Mouse (Mus musculus): ENCODE data around the gene B4galt7.
A peak's percentile ranks its signal among the peaks of the same experiment; 100 is the strongest.
"Not testable (repeated sequence)": the region's sequence is repeated elsewhere in the genome, so short reads cannot be mapped to it uniquely, and the experiment has no call there.

Gene B4galt7

DNA sequence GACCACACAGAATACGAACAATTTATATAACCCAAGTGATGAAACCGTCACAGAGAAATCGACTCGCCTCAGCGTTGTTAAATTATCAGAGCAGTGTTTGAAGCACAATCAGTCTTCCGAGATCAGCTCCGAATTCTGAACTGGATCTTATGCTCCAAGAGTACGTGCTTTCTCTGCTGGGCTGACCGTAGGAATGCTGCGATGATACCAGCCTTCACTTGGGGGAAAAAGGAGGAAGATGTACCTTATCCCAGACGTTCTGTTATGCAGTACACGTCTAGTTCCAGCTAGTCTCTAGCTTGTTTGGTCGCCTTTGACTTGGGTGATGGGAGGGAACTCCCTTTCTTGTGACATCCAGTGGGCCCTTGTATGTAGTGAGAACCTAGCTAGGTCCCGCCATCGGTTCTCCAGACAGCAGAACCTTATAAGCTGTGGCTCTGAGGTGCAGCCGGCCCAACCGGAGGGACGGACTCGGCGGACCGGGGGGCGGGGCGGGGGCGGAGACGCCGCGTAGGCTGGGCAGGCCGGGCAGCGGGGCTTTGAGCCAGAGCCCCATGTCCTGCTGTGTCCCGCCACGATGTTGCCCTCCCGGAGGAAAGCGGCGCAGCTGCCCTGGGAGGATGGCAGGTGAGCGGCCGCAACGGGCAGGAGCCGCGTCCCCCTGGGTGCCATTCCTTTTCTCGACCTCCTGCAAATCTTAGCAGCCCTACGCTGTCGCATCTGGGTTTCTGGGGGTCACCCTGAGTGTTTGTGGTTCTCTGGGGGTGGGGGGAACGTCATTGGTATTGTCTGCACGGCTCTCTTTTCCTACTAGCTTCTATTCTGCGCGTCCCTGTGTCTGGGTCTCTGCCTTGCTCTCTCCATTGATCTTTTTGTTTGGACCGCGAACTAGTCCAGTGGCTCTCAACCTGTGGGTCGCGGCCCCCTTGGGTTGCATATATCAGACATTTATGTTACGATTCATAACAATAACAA, at the start of gene B4galt7:
Gene B4galt7, plus strand, starts transcription at position 331 of the 975 bp plus-strand sequence.
- peak; percentile 99 for DNase-seq

DNA sequence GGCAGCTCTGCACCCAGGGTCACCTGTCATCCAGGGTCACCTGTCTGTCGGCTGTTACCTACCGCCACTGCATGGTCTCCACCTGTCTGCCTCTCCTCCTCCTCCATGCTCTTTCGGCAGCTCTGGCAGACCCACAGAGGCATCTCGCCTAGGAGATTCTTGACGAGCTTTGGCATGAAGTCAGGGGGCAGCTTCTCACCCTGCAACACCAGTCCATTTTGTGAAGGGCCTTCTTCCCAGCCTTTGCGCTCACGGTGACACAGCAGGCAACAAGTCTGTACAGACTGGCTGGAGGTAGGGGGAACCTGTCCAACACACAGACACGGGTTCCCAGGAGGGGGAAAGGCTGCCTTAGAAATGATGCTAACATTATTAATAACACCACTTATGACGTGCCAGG, 43.8 kb upstream of the B4galt7 start:
- DNase-seq = peak; percentile 91

DNA sequence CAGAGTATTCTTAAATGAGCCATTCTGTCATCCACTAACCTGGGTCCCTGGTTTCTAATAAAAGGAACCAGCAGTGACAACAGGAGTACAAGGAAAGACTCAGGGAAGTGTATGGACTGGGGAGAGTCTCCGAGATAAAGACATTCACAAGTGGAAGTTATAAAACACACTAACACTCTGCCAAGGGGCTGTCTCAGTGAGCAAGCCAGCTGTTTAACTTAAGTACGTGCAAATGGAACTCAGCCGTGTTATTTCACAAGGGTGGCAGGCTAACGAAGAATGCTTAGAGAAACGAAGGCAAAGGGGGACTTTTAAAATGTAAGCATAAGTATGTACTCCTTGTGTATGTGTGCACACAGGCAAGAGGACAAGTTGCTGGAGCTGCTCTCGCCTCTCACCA, 42.2 kb upstream of the B4galt7 start:
- no peak for DNase-seq

DNA sequence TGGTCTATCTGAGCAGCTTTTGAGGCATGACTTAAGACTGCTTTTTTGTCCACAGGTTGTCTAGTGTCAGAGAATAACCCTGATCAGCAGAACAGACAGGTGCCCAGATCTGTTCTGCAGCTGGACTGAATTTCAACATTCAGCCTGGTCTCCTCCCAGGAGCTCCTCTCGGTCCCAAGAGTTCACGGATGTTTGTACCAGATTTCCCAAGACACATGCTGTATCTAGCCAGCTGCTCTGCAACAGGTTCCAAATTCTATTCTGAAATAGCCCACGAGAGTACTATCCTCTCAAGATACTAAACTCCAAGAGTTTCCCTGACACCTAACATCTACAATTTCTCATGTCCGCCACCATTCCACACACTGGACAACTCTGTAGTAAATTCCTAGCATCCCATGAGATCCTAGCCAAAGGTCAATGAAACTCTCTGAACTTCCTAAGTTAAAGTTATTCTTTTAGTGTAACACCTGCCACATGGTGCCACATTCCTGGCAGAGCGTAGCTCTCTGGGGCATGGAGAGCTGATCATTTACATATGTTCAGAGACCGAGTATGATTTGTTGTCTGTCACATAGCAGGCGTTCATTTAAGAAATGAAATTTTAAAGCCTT, 36.3 kb upstream of the B4galt7 start:
- no peak for DNase-seq

DNA sequence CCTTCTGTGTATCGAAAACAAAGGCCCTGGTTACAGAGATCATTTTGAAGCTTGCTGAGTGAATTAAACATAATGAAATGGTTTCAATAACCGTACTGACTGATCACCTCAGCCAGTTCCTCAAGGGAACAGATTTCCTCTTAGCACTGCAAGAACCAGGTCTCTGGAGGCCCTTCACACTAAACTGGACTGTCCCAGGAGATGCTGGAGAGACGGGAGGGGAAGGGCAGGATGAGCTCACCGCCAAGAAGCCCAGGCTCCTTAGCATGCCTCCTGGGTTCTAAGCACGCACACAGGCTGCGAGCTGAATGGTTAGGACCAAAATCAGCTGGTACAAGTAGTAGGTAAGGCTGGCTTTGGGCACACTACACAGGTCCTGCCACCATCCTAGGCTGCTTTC, 32.7 kb upstream of the B4galt7 start:
- peak; percentile 93 for DNase-seq

DNA sequence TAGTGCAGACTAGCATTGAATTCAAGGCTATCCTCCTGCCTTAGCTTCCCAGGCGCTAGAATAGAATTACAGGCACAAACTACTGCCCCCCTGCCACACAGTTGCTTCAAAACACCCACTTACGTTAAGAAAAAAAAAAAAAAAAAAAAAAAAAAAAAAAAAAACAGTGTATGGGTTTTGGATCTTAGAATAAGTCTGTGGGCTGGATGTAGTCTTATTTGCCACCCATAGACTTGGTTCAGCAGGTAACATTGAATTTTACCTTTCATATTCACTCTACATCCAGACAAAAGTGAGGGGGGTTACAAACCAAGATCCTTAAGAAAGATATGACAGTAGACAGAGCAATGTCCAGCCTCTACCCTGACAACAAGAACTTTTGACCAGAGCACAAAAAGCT, 31.7 kb upstream of the B4galt7 start:
- no peak for DNase-seq

DNA sequence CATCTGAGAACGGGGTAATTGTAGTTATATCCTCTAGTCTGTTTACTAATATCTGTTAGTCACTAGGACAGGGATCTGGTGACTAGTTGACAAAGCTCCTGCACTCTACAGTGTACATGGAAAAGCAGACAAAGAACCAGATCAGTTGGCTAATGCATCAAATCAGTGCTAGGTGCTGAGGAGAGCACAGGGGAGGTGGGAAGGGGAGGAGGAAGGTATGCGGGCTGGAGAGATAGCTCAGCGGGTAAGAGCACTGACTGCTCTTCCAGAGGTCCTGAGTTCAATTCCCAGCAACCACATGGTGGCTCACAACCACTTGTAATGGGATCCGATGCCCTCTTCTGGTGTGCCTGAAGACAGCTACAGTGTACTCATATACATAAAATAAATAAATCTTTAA, 31.2 kb upstream of the B4galt7 start:
- peak; percentile 81 for DNase-seq

DNA sequence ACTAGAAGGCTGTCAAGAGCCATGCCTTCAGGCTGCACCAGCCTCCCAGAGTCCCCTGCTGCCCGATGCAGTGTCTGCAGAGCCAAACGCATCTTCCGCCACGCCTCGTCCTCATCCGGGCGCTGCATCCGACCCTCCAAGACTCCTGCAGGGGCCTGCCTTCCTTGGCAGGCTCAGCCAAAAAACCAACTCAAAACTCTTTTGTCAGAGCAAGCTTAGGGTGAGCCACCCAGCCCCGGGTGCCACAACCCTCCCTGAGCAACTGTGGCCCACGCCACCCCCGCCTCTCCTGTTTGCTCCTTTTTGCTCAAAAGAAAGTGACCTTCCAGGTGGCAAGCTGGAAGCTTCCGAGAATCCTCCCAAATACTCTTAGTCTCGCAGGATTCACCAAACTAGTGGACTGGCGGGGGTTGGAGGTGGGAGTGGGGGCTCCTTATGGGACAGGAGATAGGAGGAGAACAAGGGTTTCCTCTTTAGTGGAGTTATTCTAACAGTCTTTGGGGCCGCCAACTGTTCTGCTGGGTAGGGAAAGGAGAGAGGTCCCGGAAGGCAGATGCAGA, 29.9 kb upstream of the B4galt7 start:
- DNase-seq = peak; percentile 93

DNA sequence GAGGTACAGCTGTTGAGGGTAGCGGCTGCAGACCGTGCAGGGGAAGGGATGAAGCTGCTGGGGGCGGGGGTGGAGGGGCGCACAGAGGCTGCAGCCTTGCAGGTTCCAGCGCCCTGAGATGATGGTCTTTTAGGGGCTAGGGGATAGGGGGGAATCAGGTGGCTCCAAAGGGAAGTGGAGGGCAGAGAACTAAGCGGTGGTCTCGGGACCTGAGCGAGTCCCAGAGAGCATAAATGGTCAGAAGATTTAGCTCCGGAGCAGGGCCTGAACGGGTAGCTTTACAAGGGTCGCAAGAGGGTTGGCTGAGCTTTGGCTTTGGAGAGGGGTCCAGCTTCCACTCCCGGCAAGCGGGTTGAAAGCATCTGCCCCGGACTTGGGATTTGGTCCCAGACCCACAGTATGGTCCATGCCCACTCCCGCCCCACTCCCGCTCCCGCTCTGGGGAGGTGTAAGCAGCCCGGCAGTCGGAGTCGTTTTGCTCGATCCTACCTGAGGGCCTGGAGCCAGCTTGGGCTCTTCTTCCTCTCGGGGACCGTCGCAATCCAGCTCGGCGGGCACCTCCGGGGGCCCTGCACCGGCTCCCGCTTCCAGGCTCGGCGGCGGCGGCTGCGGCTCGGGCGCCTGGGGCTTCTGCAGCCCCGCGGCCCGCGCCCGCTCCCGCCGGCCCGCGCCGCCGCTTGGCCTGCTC, 29.3 kb upstream of the B4galt7 start:
- DNase-seq = peak; percentile 94

DNA sequence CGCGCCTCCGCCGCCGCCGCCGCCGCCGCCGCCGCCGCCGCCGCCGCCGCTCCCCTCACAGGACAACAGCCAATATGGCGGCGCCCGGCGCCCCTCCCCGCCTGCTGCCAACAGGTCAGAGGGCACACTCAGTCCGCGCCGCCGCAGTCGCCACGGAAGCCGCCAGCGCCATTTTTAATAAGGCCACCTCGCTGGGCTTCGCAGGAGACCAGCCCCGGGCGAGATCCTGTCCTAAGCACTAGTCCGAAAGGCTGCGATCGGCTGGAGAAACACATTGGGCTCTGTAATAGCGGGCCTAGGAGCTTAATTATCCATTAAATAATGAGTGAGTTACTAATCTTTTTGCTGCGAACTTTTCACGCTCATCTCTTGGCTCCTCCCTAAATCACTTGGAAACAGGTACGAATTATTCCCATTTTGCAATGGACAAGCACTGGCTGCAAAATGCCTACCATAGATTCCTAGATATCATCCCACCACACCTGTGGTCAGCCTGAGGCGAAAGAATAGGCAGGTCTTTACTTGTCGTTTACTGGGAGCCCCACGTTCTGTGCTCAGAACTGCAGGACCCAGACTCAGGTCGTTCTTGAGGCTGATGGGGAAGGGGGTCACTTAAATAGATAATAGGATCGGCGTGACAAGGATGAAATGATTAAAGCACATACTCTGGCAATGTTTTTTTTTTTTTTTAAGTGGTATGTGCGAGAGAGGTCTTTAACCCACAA, 28.5 kb upstream of the B4galt7 start, which contains the start of gene Fam193b:
Gene Fam193b, minus strand, starts transcription at position 94 of the 725 bp plus-strand sequence.
- peak; percentile 99 for DNase-seq

DNA sequence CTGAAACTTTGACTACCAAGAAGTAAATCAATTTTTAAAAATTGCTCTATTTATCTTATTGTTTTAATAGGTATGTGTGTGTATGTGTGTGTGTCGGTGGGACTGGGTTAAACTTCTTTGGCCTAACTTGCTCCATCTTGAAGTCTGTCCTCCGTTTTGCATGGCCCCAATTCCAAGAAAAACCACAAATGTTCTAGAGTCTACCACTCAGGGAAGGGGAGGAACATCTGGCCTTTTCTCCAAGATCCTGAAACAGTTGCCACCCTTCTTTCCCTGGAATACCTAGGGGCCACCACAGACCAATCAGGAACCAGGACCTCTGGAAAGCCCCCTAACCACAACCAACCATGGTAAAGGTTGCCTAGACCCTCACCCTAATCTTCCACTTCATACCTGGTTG, 27.7 kb upstream of the B4galt7 start:
- peak; percentile 80 for DNase-seq

DNA sequence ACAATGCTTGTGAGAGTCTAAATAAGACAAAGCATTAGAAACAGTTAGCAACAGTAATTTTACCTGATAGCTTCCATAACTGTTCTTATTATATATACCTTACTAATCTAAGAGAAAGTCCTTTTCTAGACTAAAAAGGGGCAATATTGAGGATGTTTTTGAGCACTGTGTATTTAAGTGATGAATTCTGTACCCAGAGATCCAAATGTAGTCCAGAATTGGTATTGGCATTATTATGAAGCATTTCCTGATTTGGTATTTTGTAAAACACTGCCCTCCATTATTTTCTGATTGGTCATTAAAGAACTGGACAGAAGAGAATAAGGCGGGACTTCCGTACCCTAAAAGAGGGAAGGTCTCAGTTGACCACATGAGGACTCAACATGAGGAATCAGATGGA, 26.3 kb upstream of the B4galt7 start, which contains the start of gene Tmed9:
Gene Tmed9, plus strand, starts transcription at position 301 of the 400 bp plus-strand sequence.
- DNase-seq = no peak

DNA sequence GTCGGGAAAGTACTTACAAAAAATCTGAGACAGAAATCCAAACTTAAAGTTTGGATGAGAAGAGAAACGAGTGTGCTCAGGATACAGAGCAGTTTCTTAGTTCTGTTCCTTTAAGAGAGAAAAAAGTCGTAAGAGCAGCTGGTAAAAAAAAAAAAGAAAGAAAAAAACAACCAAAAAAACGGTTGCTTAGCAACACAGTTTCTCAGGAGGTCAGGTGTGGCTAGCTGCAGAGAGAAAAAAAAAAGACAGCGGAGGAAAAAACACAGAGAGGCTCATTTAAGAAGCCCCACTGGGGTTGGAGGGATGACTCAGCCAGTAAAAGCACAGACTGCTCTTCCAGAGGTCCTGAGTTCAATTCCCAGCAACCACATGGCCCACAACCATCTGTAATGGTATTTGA, 25.4 kb upstream of the B4galt7 start:
- DNase-seq = no peak

DNA sequence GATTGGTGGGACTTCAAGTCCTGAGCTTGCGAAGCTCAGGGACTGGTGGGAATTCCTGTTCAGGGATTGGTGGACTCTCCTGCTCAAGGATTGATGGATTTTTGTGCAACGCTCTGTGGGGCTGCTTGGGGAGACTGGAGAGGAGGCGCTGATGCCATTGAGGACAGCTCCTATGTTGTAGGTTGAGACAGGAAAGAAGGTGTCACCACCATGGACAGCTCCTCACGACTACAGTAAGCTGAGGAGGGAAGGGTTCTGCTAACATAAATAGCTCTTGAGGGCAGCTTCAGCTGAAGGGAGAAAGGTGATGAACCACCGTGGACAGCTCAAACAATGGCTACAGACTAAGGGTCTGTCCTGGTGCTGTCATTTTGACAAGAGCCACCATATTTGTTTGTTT, 23.8 kb upstream of the B4galt7 start:
- DNase-seq = peak; percentile 81

DNA sequence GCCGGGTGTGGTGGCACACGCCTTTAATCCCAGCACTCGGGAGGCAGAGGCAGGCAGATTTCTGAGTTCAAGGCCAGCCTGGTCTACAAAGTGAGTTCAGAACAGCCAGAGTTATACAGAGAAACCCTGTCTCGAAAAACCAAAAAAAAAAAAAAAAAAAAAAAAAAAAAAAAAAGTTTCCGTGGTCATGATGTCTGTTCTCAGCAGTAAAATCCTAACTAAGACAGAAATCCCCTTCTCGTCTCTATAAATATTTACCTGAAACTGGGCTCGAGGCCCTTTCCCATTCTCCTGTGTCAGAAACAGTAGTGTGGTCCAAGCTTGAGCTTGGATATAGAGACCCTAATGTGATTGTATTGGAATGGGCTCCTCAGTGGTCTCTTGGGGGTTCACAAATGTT, 22.8 kb upstream of the B4galt7 start:
- not testable (repeated sequence) for DNase-seq

DNA sequence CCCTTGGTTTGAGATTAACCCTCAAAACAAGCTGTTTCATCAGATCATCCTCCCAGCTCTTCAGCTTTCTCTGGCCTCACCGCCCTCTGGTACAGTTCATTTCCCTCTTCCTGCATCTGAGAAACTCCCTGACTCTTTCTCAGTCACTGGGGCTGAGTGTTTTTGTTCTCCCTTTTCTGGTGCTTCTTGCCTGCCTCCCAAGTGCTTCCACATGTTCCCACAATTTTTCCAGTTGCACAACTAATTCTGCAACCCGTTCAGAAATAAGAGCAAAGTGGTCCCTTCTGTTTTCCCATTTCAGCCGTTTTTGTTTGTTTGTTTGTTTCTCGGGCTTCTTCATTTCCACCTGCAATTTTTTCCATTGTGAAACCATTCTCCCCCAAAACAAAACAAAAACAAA, 21.6 kb upstream of the B4galt7 start:
- DNase-seq = peak; percentile 57

DNA sequence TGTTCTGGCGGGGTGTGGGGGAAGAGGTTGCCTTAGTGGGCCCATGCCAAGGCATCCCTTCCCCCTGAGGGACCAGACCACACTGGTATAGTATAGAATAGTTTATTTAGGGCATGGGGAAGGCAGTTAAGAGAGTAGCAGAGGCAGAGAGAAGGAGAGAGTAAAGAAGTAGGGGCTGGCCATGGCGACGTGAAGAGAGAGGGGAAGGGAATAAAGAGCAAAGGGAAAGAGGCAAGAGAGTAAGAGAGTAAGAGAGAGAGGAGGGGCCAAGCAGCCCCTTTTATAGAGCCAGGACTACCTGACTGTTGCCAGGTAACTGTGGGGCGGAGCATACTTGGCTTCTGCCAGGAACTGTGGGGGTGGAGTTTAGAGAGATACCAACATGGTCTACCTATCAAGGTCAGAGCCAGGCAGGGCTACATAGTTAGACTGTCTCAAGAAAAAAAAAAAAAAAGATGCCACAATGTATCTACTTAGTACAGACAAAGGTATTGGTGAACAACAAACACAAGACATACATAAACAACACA, 7.7 kb upstream of the B4galt7 start:
- DNase-seq = peak; percentile 83

DNA sequence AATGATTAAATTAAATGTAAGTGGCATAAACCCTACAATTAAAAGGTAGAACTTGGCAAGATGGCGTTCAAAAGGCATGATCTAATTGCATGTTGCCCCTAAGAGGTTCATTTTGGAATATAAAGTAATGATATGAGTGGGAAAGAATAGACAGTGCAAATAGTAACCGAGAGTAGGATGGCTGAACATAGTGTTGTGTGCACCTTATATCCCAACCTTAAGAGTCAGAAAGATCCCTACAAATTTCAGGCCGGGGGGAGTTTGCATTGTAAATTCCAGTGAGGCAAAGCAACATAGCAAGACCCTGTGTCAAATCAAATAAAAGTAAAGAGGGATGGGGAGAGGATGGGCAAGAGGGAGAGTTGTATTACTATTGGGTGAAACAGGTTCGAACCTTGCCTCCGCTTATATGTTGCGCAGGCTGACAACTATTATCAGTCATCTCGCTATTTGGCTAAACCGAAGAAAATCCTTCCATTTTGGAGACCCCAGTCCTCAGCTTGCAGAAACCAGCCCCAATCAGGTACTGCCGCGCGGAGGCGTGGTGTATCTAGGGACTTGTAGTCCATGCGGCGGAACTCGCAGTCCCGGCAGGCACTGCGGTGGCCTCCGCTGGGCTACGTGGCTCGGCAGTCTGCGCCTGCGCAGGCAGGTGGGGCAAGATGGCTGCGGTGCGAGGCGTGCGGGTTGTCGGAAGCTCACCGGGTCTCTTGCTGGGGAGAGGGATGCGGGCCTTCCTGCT, 7.0 kb upstream of the B4galt7 start:
- peak; percentile 99 for DNase-seq

DNA sequence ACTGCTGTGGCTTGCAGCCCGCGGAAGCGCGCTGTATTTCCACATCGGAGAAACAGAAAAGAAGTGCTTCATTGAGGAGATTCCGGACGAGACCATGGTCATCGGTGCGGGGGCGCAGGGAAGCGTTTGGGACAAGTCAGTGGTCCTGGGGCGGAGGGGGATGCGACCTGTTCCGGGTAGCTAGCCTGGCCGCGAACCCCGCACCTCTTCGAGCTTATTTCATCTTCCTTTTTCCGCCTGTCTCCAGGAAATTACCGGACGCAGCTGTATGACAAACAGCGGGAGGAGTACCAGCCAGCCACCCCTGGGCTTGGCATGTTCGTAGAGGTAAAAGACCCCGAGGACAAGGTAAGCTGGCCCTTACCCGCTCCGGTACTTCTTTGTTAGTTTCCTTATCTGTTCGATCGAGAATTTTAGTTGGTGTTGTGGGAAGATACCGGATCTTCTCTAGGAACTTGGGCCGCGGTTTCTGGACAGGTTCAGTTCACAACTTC, 6.4 kb upstream of the B4galt7 start:
- no peak for DNase-seq

DNA sequence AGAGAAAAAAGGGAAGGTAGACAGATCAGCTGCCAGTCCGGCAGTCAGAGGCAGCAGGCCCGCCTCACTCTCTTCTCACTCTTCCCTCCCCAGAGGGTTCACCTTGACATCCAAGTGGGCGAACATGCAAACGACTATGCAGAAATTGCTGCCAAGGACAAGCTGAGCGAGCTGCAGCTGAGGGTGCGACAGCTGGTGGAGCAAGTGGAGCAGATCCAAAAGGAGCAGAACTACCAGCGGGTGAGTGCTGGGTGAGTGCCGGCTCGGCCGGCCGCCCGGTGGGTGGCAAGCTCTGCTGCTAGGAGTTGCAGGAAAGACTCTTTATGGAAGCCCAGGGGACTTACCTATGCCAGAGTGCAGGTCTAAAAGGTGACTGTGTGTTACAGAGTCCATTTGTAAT, 4.3 kb upstream of the B4galt7 start:
- DNase-seq = peak; percentile 93

DNA sequence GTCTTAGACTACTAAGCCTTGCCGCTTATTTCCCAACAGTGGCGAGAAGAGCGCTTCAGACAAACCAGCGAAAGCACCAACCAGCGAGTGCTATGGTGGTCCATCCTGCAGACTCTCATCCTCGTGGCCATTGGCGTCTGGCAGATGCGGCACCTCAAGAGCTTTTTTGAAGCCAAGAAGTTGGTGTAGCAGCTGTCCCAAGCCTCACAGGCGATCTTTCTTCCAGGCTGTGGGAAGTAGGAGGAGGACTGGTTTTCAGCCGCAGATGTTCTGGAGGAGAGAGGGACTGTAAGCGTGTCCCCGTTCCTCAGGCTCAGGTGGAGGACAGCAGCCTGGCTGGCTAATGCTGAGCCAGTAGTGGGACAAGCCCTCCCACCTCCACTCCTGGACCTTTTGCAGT, 2.9 kb upstream of the B4galt7 start:
- DNase-seq = peak; percentile 81

Data from heart, adult 11 months (tissue).